Mouse (Mus musculus): ENCODE data around the gene Fam217b. TPM values are rescaled to one million over a fixed set of nuclear protein-coding genes. Genes with fewer than 3 reads are reported as not detected.

The Fam217b gene
- polyA plus RNA-seq, 1 experiment from 2014 or later, result 4.2 TPM

GRCm38 (mm10) chr2:178450236-178450635 is 35.9 kb downstream of the Fam217b start:
- H3K27me3 ChIP-seq, result no peaks in the 10 kb centered on the region
- no peak overlapping the region for H3K4me2 ChIP-seq (replicated peaks)
- H3K9ac ChIP-seq (replicated peaks), result no peak overlapping the region
- no peak for ATAC-seq (replicated peaks)
- 12% methylated on average over 2 of the region's 2 CpGs for WGBS
- no peak overlapping the region for H3K4me3 ChIP-seq
- H3K36me3 ChIP-seq, result no peaks in the 10 kb centered on the region
- H3K4me1 ChIP-seq, result peaks cover 7% of the 10 kb centered on the region
- no peaks in the 10 kb centered on the region for H3K9me3 ChIP-seq
- H3K27ac ChIP-seq (replicated peaks), result no peak overlapping the region

GRCm38 (mm10) chr2:178450961-178451360 is 36.6 kb downstream of the Fam217b start:
- Histone ChIP-seq H3K9ac (replicated peaks) (no peak overlapping the region), H3K27ac (replicated peaks) (no peak overlapping the region), H3K9me3 (no peaks in the 10 kb centered on the region), H3K4me2 (replicated peaks) (no peak overlapping the region), H3K4me3 (no peak overlapping the region), H3K4me1 (peaks cover 12% of the 10 kb centered on the region), H3K36me3 (no peaks in the 10 kb centered on the region), H3K27me3 (no peaks in the 10 kb centered on the region)
- ATAC-seq (replicated peaks), result no peak
- 50% methylated on average over 10 of the region's 10 CpGs for WGBS

GRCm38 (mm10) chr2:178454664-178455516 is 40.6 kb downstream of the Fam217b start:
- Histone ChIP-seq H3K36me3 (no peaks in the 10 kb centered on the region), H3K4me2 (replicated peaks) (peak overlapping the region; percentile 14), H3K27me3 (no peaks in the 10 kb centered on the region), H3K4me1 (peaks cover 12% of the 10 kb centered on the region), H3K9ac (replicated peaks) (no peak overlapping the region), H3K9me3 (no peaks in the 10 kb centered on the region), H3K27ac (replicated peaks) (peak overlapping the region; percentile 28), H3K4me3 (no peak overlapping the region)
- WGBS, result 24% methylated on average over 17 of the region's 17 CpGs
- peak; percentile 85 for ATAC-seq (replicated peaks)

- ATAC-seq (replicated peaks), result no peak
- Histone ChIP-seq H3K27ac (replicated peaks) (no peak overlapping the region), H3K4me1 (peaks cover 14% of the 10 kb centered on the region), H3K9me3 (no peaks in the 10 kb centered on the region), H3K27me3 (no peaks in the 10 kb centered on the region), H3K36me3 (no peaks in the 10 kb centered on the region), H3K9ac (replicated peaks) (no peak overlapping the region), H3K4me2 (replicated peaks) (no peak overlapping the region), H3K4me3 (no peak overlapping the region)
- 93% methylated on average over 6 of the region's 6 CpGs for WGBS
Observed at GRCm38 (mm10) chr2:178457414-178457813, 43.1 kb downstream of the Fam217b start.

- Histone ChIP-seq H3K4me1 (peaks cover 6% of the 10 kb centered on the region), H3K9ac (replicated peaks) (no peak overlapping the region), H3K9me3 (no peaks in the 10 kb centered on the region), H3K36me3 (no peaks in the 10 kb centered on the region), H3K27me3 (no peaks in the 10 kb centered on the region), H3K4me3 (no peak overlapping the region), H3K4me2 (replicated peaks) (no peak overlapping the region), H3K27ac (replicated peaks) (no peak overlapping the region)
- no peak for ATAC-seq (replicated peaks)
- WGBS, result 63% methylated on average over 5 of the region's 5 CpGs
Observed at GRCm38 (mm10) chr2:178460353-178460752, 46.0 kb downstream of the Fam217b start.

GRCm38 (mm10) chr2:178471546-178472480 is 57.5 kb downstream of the Fam217b start:
- 80% methylated on average over 17 of the region's 17 CpGs for WGBS

GRCm38 (mm10) chr2:178473916-178474315 is 59.6 kb downstream of the Fam217b start:
- H3K4me3 ChIP-seq, result no peak overlapping the region
- H3K27me3 ChIP-seq, result no peaks in the 10 kb centered on the region
- ATAC-seq (replicated peaks), result no peak
- H3K9ac ChIP-seq (replicated peaks), result no peak overlapping the region
- H3K4me1 ChIP-seq, result no peaks in the 10 kb centered on the region
- 83% methylated on average over 10 of the region's 10 CpGs for WGBS
- no peaks in the 10 kb centered on the region for H3K36me3 ChIP-seq
- no peak overlapping the region for H3K27ac ChIP-seq (replicated peaks)
- no peak overlapping the region for H3K4me2 ChIP-seq (replicated peaks)
- no peaks in the 10 kb centered on the region for H3K9me3 ChIP-seq

More at GRCm38 (mm10) chr2:178471546-178472480, 57.5 kb downstream of the Fam217b start:
- Histone ChIP-seq H3K9me3 (no peaks in the 10 kb centered on the region), H3K4me2 (replicated peaks) (no peak overlapping the region), H3K9ac (replicated peaks) (no peak overlapping the region), H3K36me3 (no peaks in the 10 kb centered on the region), H3K4me1 (no peaks in the 10 kb centered on the region), H3K27ac (replicated peaks) (no peak overlapping the region), H3K4me3 (no peak overlapping the region), H3K27me3 (no peaks in the 10 kb centered on the region)
- ATAC-seq (replicated peaks), result no peak

Other genes with a start within 250 kb of the Fam217b start
- 0.18 and 0.20 TPM in 2 replicates for gene Sycp2, start 6.8 kb upstream of the Fam217b start, polyA plus RNA-seq (2015; fragmentation: Nextera tagmentation; extraction: Ambion mirVana)
- 1.7 and 1.9 TPM in 2 replicates for gene Ppp1r3d, start 52 bp upstream of the Fam217b start, polyA plus RNA-seq (2015; fragmentation: Nextera tagmentation; extraction: Ambion mirVana)
- 0.09 TPM in 1 of 2 replicates, not detected in the other for gene Cdh26, start 16.0 kb downstream of the Fam217b start, polyA plus RNA-seq (2015; fragmentation: Nextera tagmentation; extraction: Ambion mirVana)